Comparison of ENCODE assay signal across 12 mouse cellular contexts in genomic region chr15:6616382-6617149, GRCm38 (mm10).
"Had no signal": no experiment of that assay in that cellular context is flagged by ENCODE, and none has a peak within 500 bp of the region (broad histone marks: within the 10 kb centered on the region; RNA-seq: fewer than 3 reads in every experiment).

No protein-coding gene starts in this region.

- H3K27ac ChIP-seq: kidney, embryonic 15.5 days; liver, embryonic 14.5 days; stomach, embryonic 15.5 days had no signal

- ATAC-seq: intestine, embryonic 16.5 days; lung, postnatal 0 days; midbrain, embryonic 16.5 days had no signal

- H3K27me3 ChIP-seq: kidney, embryonic 15.5 days; stomach, embryonic 15.5 days had no signal

- H3K36me3 ChIP-seq: kidney, embryonic 15.5 days; stomach, embryonic 15.5 days had no signal

- H3K4me3 ChIP-seq: kidney, embryonic 15.5 days; stomach, embryonic 15.5 days had no signal

- H3K4me1 ChIP-seq: stomach, embryonic 15.5 days had no signal

- H3K9ac ChIP-seq: kidney, embryonic 15.5 days; liver, embryonic 14.5 days; stomach, embryonic 15.5 days had no signal

- H3K4me2 ChIP-seq: kidney, embryonic 15.5 days; stomach, embryonic 15.5 days had no signal

- H3K9me3 ChIP-seq: kidney, embryonic 15.5 days; stomach, embryonic 15.5 days had no signal

- DNase-seq: kidney, adult 2 months; kidney, postnatal 14 days; lung, postnatal 36 days; right cerebral cortex, postnatal 14 days; thymus, adult 2 months; thymus, postnatal 36 days had no signal
